Mouse (Mus musculus): Measurements from ENCODE around the gene Glis2. TPM values are rescaled to one million over a fixed set of nuclear protein-coding genes. Genes with fewer than 3 reads are reported as not detected.

Gene Glis2
- 2.0 and 2.3 TPM in 2 replicates for polyA plus RNA-seq (2015; fragmentation: Nextera tagmentation; extraction: Ambion mirVana)

- H3K27me3 ChIP-seq, result peaks cover 69% of the 10 kb centered on the region
- peak within 1 kb of the TSS; percentile 69 for H3K4me2 ChIP-seq
- H3K9me3 ChIP-seq (replicated peaks), result no peaks in the 10 kb centered on the region
- H3K4me3 ChIP-seq (replicated peaks), result peak within 1 kb of the TSS; percentile 60
- WGBS (ENCODE audit: insufficient replicate concordance), result 3% methylated on average over 38 of the region's 74 CpGs
- H3K4me1 ChIP-seq (replicated peaks), result peaks cover 39% of the 10 kb centered on the region
- H3K27ac ChIP-seq (replicated peaks), result peak within 1 kb of the TSS; percentile 51
- H3K9ac ChIP-seq, result peak within 1 kb of the TSS; percentile 45
- H3K36me3 ChIP-seq (replicated peaks), result 0 out of 2 replicates have a peak, but pooled peaks cover 4% of the 10 kb centered on the region
- peak; percentile 69 for ATAC-seq (ENCODE audit: insufficient read depth)
These were observed at the start of gene Glis2 for GRCm38 (mm10) chr16:4593971-4594813. TSS of gene Glis2 (plus strand) at chr16:4594713.

- Histone ChIP-seq H3K9ac (no peak overlapping the region), H3K36me3 (replicated peaks) (peaks cover 47% of the 10 kb centered on the region), H3K27me3 (no peaks in the 10 kb centered on the region), H3K4me1 (replicated peaks) (peaks cover 30% of the 10 kb centered on the region), H3K4me2 (no peak overlapping the region), H3K9me3 (replicated peaks) (no peaks in the 10 kb centered on the region), H3K27ac (replicated peaks) (no peak overlapping the region), H3K4me3 (replicated peaks) (no peak overlapping the region)
- no peak for ATAC-seq (ENCODE audit: insufficient read depth)
- 75% methylated on average over 9 of the region's 9 CpGs for WGBS (ENCODE audit: insufficient replicate concordance)
These were observed 49.7 kb upstream of the Glis2 start for GRCm38 (mm10) chr16:4544845-4545244.

GRCm38 (mm10) chr16:4546838-4547237, 47.7 kb upstream of the Glis2 start:
- Histone ChIP-seq H3K4me1 (replicated peaks) (peaks cover 35% of the 10 kb centered on the region), H3K36me3 (replicated peaks) (peaks cover 48% of the 10 kb centered on the region), H3K27me3 (no peaks in the 10 kb centered on the region), H3K4me3 (replicated peaks) (no peak overlapping the region), H3K9me3 (replicated peaks) (no peaks in the 10 kb centered on the region), H3K27ac (replicated peaks) (no peak overlapping the region), H3K4me2 (no peak overlapping the region), H3K9ac (no peak overlapping the region)
- 82% methylated on average over 8 of the region's 8 CpGs for WGBS (ENCODE audit: insufficient replicate concordance)
- ATAC-seq (ENCODE audit: insufficient read depth), result no peak

- no peaks in the 10 kb centered on the region for H3K9me3 ChIP-seq (replicated peaks)
- no peak overlapping the region for H3K9ac ChIP-seq
These were observed 46.9 kb upstream of the Glis2 start for GRCm38 (mm10) chr16:4547611-4548010.

GRCm38 (mm10) chr16:4548953-4549688, 45.4 kb upstream of the Glis2 start:
- peaks cover 48% of the 10 kb centered on the region for H3K36me3 ChIP-seq (replicated peaks)
- no peak for ATAC-seq (ENCODE audit: insufficient read depth)
- no peak overlapping the region for H3K27ac ChIP-seq (replicated peaks)

More at GRCm38 (mm10) chr16:4547611-4548010, 46.9 kb upstream of the Glis2 start:
- H3K27ac ChIP-seq (replicated peaks), result no peak overlapping the region
- H3K4me1 ChIP-seq (replicated peaks), result peaks cover 36% of the 10 kb centered on the region
- H3K27me3 ChIP-seq, result no peaks in the 10 kb centered on the region
- H3K4me2 ChIP-seq, result no peak overlapping the region
- ATAC-seq (ENCODE audit: insufficient read depth), result no peak
- H3K36me3 ChIP-seq (replicated peaks), result peaks cover 48% of the 10 kb centered on the region
- H3K4me3 ChIP-seq (replicated peaks), result no peak overlapping the region
- WGBS (ENCODE audit: insufficient replicate concordance), result 66% methylated on average over 5 of the region's 5 CpGs

GRCm38 (mm10) chr16:4551056-4551455, 43.5 kb upstream of the Glis2 start:
- H3K27me3 ChIP-seq, result no peaks in the 10 kb centered on the region
- peaks cover 54% of the 10 kb centered on the region for H3K4me1 ChIP-seq (replicated peaks)
- H3K27ac ChIP-seq (replicated peaks), result peak overlapping the region; percentile 86
- peak overlapping the region; percentile 36 for H3K4me2 ChIP-seq
- peak; percentile 27; the same call in 1 of the 2 replicates for ATAC-seq (ENCODE audit: insufficient read depth)
- no peak overlapping the region for H3K4me3 ChIP-seq (replicated peaks)
- no peaks in the 10 kb centered on the region for H3K9me3 ChIP-seq (replicated peaks)
- no peak overlapping the region; the same call in 1 of the 2 replicates for H3K9ac ChIP-seq
- peaks cover 39% of the 10 kb centered on the region for H3K36me3 ChIP-seq (replicated peaks)
- WGBS (ENCODE audit: insufficient replicate concordance), result 42% methylated on average over 13 of the region's 13 CpGs

More at GRCm38 (mm10) chr16:4548953-4549688, 45.4 kb upstream of the Glis2 start:
- no peak overlapping the region for H3K4me3 ChIP-seq (replicated peaks)
- 86% methylated on average over 18 of the region's 18 CpGs for WGBS (ENCODE audit: insufficient replicate concordance)
- H3K4me1 ChIP-seq (replicated peaks), result peaks cover 41% of the 10 kb centered on the region
- no peak overlapping the region for H3K4me2 ChIP-seq
- no peaks in the 10 kb centered on the region for H3K9me3 ChIP-seq (replicated peaks)
- no peak overlapping the region for H3K9ac ChIP-seq
- H3K27me3 ChIP-seq, result no peaks in the 10 kb centered on the region

- no peak for ATAC-seq (ENCODE audit: insufficient read depth)
- H3K9ac ChIP-seq, result peak overlapping the region; percentile 6; the same call in 1 of the 2 replicates
- H3K4me2 ChIP-seq, result peak overlapping the region; percentile 87
- no peak overlapping the region for H3K4me3 ChIP-seq (replicated peaks)
- H3K36me3 ChIP-seq (replicated peaks), result peaks cover 34% of the 10 kb centered on the region
- peak overlapping the region; percentile 86 for H3K27ac ChIP-seq (replicated peaks)
- no peaks in the 10 kb centered on the region for H3K9me3 ChIP-seq (replicated peaks)
- 76% methylated on average over 12 of the region's 12 CpGs for WGBS (ENCODE audit: insufficient replicate concordance)
- no peaks in the 10 kb centered on the region for H3K27me3 ChIP-seq
- H3K4me1 ChIP-seq (replicated peaks), result peaks cover 62% of the 10 kb centered on the region
These were observed 42.6 kb upstream of the Glis2 start for GRCm38 (mm10) chr16:4551885-4552284.

- Histone ChIP-seq H3K4me1 (replicated peaks) (peaks cover 73% of the 10 kb centered on the region), H3K27me3 (no peaks in the 10 kb centered on the region), H3K27ac (replicated peaks) (peak overlapping the region; percentile 86), H3K9me3 (replicated peaks) (no peaks in the 10 kb centered on the region), H3K9ac (peak overlapping the region; percentile 59), H3K36me3 (replicated peaks) (peaks cover 25% of the 10 kb centered on the region), H3K4me2 (peak overlapping the region; percentile 87), H3K4me3 (replicated peaks) (peak overlapping the region; percentile 48)
- 11% methylated on average over 6 of the region's 6 CpGs for whole genome bisulfite sequencing (ENCODE audit: insufficient replicate concordance)
- peak; percentile 86 for ATAC-seq (ENCODE audit: insufficient read depth)
These were observed 41.5 kb upstream of the Glis2 start for GRCm38 (mm10) chr16:4552829-4553550.

GRCm38 (mm10) chr16:4555555-4555954, 39.0 kb upstream of the Glis2 start:
- peak overlapping the region; percentile 86 for H3K27ac ChIP-seq (replicated peaks)
- peaks cover 6% of the 10 kb centered on the region; the same call in 1 of the 2 replicates for H3K36me3 ChIP-seq (replicated peaks)
- H3K9me3 ChIP-seq (replicated peaks), result no peaks in the 10 kb centered on the region
- H3K9ac ChIP-seq, result peak overlapping the region; percentile 9; the same call in 1 of the 2 replicates
- no peak for ATAC-seq (ENCODE audit: insufficient read depth)
- H3K4me1 ChIP-seq (replicated peaks), result peaks cover 95% of the 10 kb centered on the region
- WGBS (ENCODE audit: insufficient replicate concordance), result 55% methylated on average over 1 of the region's 1 CpGs
- no peak overlapping the region for H3K4me3 ChIP-seq (replicated peaks)
- H3K27me3 ChIP-seq, result no peaks in the 10 kb centered on the region
- H3K4me2 ChIP-seq, result peak overlapping the region; percentile 4; the same call in 1 of the 2 replicates

- peaks cover 90% of the 10 kb centered on the region for H3K4me1 ChIP-seq (replicated peaks)
- H3K9me3 ChIP-seq (replicated peaks), result no peaks in the 10 kb centered on the region
- peak overlapping the region; percentile 99 for H3K4me2 ChIP-seq
- H3K27me3 ChIP-seq, result no peaks in the 10 kb centered on the region
- H3K27ac ChIP-seq (replicated peaks), result peak overlapping the region; percentile 87
- 0 out of 2 replicates have a peak, but pooled peaks cover 6% of the 10 kb centered on the region for H3K36me3 ChIP-seq (replicated peaks)
- peak overlapping the region; percentile 79 for H3K4me3 ChIP-seq (replicated peaks)
- WGBS (ENCODE audit: insufficient replicate concordance), result 48% methylated on average over 1 of the region's 1 CpGs
- no peak for ATAC-seq (ENCODE audit: insufficient read depth)
- H3K9ac ChIP-seq, result peak overlapping the region; percentile 73; the same call in 1 of the 2 replicates
These were observed 37.4 kb upstream of the Glis2 start for GRCm38 (mm10) chr16:4557085-4557484.
